Mouse (Mus musculus) right cerebral cortex, postnatal 36 days (tissue): Measurements from ENCODE around the gene Ugdh.

Experiments
- DNase-seq, 2 experiments: peaks; one replicate each; pipeline ENCODE4 v3.0.0; 2022; ENCODE audit warnings: low spot score in 2 of 2, mixed read lengths in 1 of 2

The Ugdh gene

DNA sequence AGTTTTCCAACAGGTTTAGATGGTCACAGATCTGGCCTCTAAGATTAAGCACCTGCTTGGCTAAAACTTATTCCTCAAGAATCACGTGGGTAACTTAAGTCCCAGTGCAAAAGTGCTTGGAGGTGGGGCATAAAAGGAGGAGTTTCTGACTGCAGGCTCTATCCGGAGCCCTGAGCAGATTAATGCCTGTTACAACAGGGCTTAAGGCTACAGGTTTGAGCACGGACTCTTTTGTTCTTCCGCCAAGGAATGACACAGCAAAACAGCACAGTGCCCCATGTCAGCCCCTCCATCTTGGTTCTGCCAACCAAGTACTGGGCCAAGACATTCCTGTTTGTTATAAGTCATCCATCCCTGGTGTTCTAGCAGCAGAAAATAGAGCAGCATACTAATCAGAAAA, 7.4 kb downstream of the Ugdh start:
- DNase-seq = no peak

DNA sequence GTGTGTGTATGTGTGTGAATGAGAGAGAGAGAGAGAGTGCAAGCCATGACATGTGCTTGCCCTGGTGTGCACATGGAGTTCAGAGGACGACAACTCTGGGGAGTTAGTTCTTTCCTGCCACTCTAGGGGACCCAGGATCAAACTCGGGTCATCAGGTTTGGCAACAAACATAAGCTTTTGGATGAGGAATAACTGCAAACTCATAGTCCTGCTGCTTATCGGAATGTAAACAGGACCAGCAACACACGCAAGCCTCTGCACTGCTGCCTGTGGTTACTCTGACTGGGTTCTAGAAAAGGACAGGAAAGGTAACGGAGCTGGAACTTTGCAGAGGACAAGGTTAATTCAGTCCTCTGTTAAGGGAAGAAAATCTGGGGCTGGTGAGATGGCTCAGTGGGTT, 10.5 kb downstream of the Ugdh start:
- no peak for DNase-seq

DNA sequence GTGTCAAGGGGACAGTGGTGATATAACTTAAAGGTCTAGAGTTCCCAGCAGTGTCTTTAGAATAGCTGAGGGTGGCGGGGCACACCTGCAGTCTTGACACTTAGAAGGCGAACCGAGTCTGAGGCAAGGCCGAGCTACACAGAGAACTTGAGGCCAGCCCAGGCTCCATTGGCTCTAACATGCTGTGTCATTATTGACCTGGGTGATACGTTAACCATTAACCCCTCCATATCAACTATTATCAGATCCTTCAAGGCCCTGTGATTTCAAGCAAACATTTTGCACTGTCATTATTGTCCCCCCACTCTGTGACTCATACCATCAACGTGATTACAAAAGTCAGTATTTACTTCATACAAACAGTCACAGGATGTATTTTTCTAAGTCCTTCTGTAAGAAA, 11.5 kb downstream of the Ugdh start:
- DNase-seq = no peak

DNA sequence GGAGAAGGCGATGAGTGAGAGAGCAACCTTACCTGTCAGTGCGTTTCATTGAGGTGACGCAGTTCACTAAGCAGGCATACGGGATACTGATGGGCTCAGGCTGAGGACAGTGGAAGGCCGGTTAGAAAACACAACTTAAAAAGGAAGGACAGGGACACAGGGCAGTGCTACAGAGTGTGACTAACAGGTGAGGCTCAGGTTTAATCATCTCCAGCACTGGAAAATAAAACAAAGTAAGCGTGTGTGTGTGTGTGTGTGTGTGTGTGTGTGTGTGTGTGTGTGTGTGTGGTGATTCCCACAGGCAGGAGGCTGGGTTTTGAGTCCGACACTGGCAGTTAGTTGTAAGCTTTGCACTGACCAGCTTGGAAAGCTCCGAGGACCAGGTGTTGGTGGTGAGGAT, 12.9 kb downstream of the Ugdh start:
- no peak for DNase-seq

DNA sequence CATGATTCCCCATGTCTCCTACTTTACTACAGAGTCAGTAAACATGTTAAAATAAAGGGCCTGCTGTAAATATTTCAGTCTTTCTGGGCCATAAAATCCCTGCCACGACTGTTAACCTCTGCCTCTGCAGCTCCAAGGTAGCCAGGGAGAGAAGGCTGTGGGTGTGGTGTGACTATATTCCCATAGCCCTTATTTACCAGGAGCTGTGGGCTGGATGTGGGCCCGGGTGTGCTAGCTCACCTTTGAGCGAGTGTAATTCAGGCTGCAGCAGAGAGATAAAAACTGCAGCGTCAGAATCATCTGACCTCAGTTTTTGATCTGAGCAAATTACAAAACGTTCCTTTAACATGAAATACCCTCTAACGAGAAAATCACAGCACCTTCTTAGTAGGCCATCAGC, 14.9 kb downstream of the Ugdh start:
- DNase-seq = no peak

DNA sequence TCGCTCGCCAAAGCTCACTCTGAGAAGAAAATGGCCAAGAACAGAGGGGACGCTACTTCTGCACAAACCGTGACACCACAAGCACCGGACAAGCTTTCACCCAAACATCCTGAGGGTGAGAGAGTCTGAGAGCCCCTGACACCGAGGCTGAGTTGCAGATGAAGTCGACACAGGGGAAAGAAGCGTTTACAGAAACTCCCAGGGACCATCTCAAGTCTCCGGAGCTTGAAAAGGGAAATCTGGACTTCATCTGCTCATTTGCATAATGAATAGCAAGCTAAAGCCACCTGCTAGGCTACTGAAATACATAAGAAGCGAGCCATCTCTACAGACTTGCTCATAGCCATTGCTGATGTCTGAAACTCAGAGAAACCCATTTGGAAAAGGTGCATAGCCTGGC, 16.6 kb downstream of the Ugdh start:
- no peak for DNase-seq

DNA sequence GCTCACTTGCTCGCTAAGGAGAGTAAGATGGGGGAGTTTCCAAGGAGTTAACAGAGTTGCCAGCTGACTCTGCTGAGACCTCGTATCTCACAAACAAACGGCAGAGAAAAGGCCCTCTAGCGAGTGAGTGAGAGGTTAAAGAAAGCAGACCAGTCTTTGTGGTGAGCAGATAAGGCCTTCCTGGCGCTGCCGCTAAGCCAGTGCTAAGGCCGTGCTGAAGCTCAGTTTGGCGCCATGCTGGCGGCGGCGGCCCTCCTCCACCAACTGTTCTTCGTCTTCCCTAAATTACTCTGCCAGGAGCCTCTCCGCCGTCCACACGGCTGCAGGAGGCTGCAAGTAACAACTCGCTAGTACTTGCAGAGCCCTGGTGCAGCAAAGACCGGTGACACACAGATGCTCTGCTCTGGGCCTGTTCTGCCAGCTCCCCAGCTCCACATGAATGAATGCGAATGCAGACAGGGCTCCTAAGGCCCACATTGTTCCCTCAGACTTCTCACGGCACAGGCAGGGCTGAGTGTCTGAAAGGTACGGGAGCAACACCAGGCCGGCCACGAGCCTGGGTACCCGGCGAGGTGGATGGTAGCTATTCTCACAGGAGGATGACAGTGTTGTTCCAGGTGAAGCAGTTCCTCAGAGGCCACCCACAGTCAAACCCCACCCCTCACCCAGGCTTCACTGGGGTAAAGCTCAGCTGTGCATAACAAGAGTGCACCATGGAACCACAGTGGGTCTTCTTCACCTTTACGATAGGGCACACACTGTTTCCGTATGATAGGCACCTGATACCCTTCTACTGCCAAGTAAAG, 19.9 kb downstream of the Ugdh start:
- no peak for DNase-seq

DNA sequence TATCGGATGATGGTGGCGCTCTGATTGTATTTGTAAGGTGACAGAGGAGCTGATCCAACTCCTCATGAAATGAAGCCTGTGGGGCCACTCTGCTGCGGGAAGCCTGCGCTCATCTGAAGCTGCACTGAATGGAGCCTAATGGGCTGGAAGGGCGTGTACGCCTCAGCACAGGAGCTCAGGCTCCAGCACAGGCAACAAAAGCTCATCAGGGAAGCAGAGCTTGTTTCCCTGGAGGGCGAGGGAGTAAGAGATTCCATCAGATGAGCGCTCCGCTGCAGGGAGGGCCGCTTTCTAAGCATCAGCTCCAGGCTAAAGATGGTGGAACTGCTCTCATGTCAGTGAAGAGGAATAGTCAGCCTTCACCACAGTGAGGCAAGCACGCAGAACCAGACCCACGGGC, 27.8 kb downstream of the Ugdh start:
- no peak for DNase-seq

DNA sequence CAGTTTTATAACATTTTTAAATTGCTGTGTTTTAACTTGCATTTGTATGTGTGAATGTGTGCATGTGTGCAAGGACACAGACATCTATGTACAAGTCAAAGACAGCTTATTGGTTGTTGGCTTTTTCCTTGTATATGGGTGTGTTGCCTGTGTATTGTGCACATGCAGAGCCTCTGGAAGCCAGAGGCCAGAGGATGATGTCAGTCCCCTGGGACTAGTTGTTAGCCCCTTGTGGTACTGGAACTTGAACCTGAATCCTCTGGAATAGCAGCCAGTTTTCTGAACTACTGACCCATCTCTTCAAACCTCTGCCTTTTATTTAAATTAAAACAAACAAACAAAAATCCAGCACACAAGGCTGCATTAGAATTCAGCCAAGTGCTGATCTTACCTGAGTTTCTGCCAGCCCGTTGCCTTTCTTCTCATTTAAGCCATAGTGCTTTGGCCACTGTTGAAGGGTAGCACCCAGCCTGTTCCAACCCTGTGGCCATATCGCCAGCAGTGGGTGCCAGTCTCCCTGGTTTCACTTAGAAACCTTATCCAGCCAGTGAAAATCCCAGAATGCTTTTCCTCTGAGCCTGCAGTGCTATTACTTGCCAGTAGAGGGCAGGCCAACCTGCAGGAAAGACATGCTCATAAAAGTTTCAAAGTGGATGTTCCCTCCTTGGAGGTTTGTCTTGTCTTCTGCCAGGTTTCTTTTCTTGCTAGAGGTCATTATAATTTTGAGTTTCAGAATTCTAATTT, 34.3 kb downstream of the Ugdh start:
- DNase-seq = peak; percentile 65 to 67

DNA sequence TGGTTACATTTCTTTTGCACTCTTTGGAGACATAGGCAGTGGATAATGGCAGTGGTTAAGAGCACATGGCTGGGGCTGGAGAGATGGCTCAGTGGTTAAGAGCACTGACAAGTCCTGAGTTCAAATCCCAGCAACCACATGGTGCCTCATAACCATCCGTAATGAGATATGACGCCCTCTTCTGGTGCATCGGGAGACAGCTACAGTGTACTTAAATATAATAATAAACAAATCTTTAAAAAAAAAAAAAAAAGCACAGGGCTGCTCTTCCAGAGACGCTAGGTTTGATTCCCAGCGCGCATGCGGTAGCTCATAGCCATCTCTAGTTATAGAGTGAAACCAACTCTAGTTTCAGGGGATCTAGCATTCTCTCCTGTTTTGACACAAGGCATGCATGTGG, 41.3 kb downstream of the Ugdh start:
- no peak for DNase-seq

DNA sequence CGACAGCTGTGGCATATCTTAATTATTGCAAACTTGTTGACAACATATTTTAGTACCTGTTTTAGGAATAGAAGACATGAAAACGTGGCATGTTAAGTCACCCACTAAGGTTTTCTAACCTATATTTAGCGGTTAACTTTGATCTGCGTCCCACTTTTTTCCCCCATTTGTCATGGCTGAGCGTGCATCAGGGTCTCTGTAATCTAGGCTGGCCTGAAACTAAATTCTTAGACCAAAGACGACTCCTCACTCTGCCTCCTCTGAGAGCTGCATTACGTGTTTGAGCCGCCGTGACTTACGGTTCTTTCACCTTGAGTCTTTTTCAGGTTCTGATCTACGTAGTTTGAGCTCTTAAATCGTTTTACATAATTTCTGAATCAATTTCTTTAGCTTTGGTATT, 44.0 kb downstream of the Ugdh start:
- no peak for DNase-seq

DNA sequence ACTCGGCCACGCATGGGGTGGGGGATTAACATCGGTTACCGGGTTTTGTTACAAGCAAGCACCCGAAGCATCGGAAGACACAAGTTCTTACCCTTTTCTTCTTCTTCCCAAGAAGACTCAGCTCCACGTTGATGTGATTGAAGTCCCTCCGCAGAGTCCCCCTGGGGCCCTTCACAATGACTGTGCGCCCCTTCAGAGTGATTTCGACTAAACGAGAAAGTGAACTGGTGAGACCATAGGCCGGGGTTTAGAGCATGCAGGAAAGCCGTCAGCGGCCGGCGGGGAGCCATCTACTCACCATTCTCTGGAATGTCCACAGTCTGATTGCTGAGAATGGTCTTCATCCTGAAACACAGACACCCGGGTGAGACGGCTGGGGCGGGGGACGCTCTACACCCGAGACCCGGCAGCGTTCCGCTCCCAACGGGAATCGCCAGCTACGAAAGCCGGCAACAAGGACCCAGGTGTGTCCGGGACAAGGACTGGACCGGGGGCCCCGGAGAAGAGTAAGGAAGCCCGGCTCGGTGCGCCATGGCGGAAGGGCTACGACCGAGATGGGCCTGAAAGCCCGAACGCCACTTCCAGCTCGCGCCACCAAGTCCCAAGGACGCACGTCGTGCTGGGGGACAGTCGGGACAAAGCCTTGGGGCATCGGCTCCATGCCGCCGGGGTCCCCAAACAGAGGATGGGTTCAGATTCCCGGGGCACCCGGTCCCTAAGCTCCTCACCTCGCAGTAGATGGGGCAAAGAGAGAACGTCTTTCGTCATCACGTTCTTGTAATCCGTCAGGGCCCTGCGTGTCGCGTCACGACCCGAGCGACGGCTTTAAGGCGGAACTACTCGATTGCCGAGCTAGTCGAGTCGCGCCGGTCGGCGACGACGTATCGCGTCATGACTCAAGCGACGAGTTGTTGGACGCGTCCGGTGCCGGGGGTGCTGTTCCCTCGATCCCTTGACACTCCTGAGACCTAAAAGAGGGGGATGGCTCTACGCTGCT, 44.8 kb downstream of the Ugdh start, which contains the start of the genes Rpl9 and Lias:
Gene Rpl9 (minus strand): TSS at position 797 of the 997 bp plus-strand sequence.
Gene Lias (plus strand): TSS at position 850 of the 997 bp plus-strand sequence.
- peak; percentile 97 to 98 for DNase-seq

DNA sequence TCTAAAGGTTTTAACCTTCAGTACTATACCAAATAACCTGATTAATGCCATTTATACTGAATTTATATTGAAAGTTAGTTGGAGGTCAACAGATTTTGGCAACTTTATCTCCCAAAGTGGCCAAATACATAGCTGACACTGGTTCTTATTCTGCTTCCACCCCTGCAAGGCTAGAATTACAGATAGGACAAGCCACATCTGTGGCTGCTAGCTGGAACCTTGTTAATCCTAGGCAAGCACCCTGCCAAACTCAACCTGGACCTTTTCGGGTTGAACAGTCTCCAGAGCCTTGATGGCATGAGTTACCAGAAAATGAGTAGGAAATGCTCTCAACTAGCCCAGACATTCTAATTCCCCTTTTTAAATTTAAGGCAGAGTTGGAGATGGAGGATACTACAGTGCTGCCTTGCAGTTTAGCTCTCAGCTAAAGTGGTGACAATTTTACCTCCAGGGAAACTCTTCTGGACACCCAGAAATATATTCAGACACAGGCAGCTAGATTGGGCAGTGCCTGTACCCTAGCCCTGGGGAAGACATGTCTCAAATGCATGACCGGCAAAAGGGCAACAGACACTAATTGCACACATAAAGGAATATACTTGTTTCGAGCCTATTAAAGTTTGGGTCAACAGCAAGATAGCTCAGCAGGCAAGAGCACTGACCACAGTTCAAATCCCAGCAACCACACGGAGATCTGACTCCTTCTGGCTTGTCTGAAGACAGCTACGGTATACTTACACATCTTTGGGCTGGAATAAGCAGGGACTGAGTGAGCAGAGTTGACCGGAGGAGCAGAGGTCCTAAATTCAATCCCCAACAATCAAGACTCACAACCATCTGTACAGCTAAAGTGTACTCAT, 48.5 kb downstream of the Ugdh start:
- no peak for DNase-seq

DNA sequence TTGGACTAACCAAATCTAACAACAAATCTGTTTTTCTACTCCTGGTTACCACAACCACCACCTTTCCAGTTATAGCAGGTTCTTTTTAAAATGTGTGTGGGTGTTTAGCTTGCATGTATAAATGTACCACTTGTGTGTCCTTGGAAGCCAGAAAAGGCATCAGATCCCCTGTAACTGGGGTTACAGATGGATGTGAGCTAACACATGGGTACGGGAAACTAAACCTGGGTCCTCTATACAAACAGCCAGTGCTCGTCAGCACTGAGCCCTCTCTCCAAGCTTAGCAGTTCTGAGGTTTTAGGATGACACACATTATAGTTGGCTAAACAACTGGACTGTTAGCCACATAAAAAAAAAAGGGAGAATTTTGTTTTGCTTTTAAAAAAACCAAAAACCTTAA, 50.0 kb downstream of the Ugdh start:
- DNase-seq = no peak

DNA sequence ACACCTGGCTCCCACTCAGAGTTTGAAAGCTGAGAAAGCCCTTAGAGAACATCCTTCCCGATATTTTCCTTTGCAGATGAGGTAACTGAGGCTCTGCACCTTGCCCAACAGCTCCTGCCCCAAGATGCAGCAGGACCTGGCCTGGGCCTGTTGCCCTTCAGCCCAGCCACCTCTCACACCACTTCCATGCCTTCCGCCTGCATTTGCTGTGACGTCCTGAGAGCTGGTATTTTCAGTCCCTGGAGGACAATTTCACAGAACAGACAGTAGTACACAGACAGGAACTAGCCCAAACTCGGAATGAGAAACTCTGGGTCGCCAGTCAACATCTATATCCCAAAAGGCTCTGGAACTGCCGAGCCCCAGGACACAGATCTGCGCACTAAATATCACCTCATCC, 61.0 kb downstream of the Ugdh start:
- no peak for DNase-seq

DNA sequence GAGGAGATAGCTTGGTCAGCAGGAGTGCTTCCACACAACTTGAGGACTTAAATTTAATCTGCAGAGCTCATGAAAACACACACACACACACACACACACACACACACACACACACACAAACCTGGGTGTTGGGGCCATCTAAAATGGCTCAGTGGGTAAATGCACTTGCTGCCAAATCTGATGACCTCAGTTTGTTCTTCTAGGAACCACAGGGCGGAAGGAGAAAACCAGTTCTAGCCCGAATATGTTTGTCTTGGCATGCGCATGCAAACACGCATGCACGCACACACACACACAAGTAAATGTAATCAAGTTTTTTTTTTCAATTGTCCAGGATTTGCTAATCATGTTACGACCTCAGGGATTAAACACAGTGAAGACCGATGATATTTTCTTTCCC, 64.2 kb downstream of the Ugdh start:
- DNase-seq = no peak

DNA sequence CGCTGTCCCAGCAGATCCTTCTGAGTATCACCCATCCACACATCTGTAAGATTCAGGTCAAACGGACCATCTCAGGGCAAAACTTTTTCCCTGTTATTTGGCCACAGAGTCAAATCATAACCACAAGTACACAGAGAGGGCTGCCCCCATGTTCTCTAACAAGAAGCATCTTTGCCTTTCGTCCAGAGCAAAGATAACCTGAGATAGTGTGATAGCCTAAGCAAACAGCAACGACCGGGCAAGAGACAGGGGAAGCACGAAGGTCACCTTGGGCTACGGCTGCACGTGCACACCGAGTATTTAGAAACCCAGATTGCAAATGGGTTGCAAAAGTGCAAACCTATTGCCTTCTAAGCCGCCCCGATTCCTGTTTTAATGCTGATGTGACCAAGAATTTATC, 67.9 kb downstream of the Ugdh start:
- DNase-seq = no peak
